Mouse (Mus musculus) cerebellum, adult 2 months (tissue): ENCODE results near the gene Slc8a1. TPM values are rescaled to one million over a fixed set of nuclear protein-coding genes. Genes with fewer than 3 reads are reported as not detected.

Experiments used
- DNase-seq, 2 experiments: peaks; one replicate each; pipeline ENCODE4 v3.0.0; 2021
- H3K27ac ChIP-seq: fragments of 200-500 bp; 2 replicates; pipeline ENCODE4 v1.5.1; 2012; ENCODE audit warnings: low read length, control low read depth, inconsistent platforms; ENCODE audit not compliant: insufficient read depth
- H3K27me3 ChIP-seq: fragments of 200-500 bp; 2 replicates; pipeline ENCODE4 v1.6.1; 2012; ENCODE audit warnings: inconsistent platforms, mild to moderate bottlenecking, low read length, moderate library complexity; ENCODE audit not compliant: control insufficient read depth, insufficient read depth
- H3K4me1 ChIP-seq: fragments of 200-500 bp; 2 replicates; pipeline ENCODE4 v1.6.1; 2011; ENCODE audit warnings: low read length; ENCODE audit not compliant: control insufficient read depth, insufficient read depth
- H3K4me3 ChIP-seq: fragments of 200-500 bp; replicated peaks from 2 replicates; pipeline ENCODE3; 2011; ENCODE audit warnings: mild to moderate bottlenecking, low read depth, low read length, control low read depth; ENCODE audit not compliant: insufficient read depth
- CTCF ChIP-seq: fragments of 200-500 bp; IDR thresholded peaks from 2 replicates; pipeline ENCODE4 v1.5.1; 2011; ENCODE audit warnings: low read depth, mild to moderate bottlenecking, control low read depth, low read length, moderate library complexity, borderline replicate concordance; ENCODE audit not compliant: insufficient read depth
- POLR2A ChIP-seq: fragments of 200-500 bp; IDR thresholded peaks from 2 replicates; pipeline ENCODE4 v1.6.1; 2011; ENCODE audit warnings: low read length, control low read depth, borderline replicate concordance; ENCODE audit not compliant: insufficient read depth
- WGBS: fragments of 180-500 bp; shearing (Covaris S2); methylation state at CpG from one replicate; pipeline ENCODE4 v1.1.7; 2018; 5-methylcytosine and 5-hydroxymethylcytosine counted together
- polyA plus RNA-seq: library from polyadenylated mRNA; depleted of rRNA; stranded (reverse); fragments of >200 nt; gene quantifications from 2 replicates; pipeline ENCODE4 v1.2.3, GENCODE M21; 2012

The Slc8a1 gene
- polyA plus RNA-seq, 1 experiment = 22.4 TPM

DNA sequence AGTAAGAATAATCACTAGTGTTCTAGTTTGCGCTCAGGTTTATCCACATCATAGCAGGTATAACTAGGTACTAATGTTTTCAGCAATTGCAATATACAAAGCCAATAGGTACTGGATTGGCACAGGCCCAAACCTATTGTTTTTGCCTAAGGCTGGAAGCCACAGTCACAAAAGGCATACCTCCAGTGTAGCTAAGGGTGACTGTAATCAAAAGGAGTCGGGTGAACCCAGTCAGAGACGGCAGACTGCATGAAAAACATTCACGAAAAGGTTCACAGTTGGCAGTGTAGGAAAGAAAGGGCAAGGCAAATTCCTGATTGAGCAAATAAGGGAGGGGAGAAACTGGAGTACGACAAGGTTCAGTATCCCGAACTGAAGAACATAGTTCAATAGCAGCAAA, 191.7 kb downstream of the Slc8a1 start:
- TF ChIP-seq POLR2A (no peak), CTCF (no peak)
- Histone ChIP-seq H3K4me1 (peaks cover 10% of the 10 kb centered on the region; the same call in 1 of the 2 replicates), H3K4me3 (no peak overlapping the region), H3K27me3 (no peaks in the 10 kb centered on the region), H3K27ac (no peak overlapping the region)
- WGBS = 75% methylated on average over 6 of the region's 6 CpGs
- DNase-seq = no peak

DNA sequence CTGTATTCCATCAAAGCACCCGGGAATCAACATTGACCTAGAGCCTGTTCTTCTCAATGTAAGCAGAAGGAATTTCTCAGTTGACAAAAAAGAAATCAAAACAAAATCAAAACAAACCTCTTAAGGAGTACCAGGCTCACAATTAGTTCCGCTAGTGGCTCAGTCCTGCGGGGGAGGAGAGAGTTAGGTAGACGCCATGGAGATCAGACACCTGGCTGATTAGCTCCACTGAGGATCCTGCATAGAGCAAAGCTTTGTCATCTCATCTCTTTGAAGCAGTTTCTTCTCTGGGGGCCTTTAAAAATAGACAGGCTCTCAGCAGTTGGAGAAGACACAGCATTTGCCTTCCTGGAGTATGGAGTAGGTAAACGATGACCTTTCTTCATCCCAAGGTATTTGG, 192.2 kb downstream of the Slc8a1 start:
- peak in 1 of 2 experiments; percentile 23 for DNase-seq
- Histone ChIP-seq H3K4me1 (peaks cover 10% of the 10 kb centered on the region; the same call in 1 of the 2 replicates), H3K4me3 (no peak overlapping the region), H3K27me3 (no peaks in the 10 kb centered on the region), H3K27ac (no peak overlapping the region)
- TF ChIP-seq POLR2A (no peak), CTCF (no peak)
- WGBS = 64% methylated on average over 5 of the region's 5 CpGs

DNA sequence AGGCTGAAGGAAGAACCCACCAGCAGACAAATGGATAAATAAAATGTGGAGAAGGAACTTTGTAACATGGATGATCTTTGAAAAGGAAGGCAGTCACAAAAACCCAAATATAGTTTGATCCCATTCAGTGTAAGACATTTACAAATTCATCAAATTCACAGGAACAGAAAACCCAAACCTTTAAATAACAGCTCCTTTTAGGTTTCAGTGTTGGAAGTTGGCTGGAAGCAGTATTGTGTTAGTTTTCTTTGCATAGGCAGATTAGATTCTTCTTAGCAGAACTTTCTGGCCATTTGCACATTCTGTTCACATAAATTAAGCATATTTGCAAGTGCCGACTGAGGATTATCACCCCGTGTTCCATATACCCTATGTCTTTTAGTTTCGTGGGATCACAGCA, 193.3 kb downstream of the Slc8a1 start:
- no peak overlapping the region for H3K4me3 ChIP-seq
- no peak overlapping the region for H3K27ac ChIP-seq
- TF ChIP-seq POLR2A (no peak), CTCF (no peak)
- peaks cover 10% of the 10 kb centered on the region; the same call in 1 of the 2 replicates for H3K4me1 ChIP-seq
- 96% methylated on average over 3 of the region's 3 CpGs for WGBS
- no peaks in the 10 kb centered on the region for H3K27me3 ChIP-seq
- DNase-seq = no peak

DNA sequence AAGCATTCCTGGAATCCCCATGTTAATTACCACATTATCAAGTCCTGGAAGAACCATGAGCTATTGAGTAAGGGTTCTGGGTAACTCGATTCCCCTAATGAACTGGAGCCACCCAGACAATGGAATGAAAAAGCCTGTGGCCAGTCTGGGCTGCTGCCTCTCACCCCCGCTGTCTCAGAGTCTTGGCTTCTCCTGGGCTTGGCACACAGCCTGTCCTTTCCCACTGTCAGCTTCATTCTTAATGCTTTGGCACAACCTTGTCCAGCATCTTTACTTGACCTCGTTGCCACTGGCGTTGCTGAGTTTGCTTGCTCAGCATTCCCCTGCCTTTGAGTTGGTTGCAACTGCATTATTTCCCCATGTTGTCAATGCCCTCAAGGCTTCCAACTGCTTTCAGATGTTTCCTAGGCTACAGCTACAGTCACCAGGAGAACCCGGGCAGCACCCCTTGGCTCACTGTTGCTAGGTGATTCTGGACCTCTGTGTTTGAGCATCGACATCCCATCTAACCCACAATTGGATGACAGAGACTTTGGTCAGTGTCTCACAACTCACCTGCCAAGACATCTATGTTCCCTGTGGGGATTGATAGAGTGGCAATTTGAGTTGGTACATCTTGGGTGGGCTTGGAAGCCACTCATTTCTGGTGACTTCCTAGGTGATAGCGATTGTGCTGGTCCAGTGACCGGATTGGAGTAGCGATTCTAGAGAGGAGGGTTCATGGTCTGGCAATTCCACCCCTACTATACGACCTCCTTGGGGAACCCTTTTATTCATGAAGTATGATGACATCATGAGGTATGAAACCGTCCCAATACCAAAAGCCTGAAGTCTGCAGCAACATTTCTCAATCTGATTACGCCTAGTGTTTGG, 195.6 kb downstream of the Slc8a1 start:
- DNase-seq = peak; percentile 72 to 82
- Histone ChIP-seq H3K27me3 (no peaks in the 10 kb centered on the region), H3K4me1 (peaks cover 18% of the 10 kb centered on the region; the same call in 1 of the 2 replicates), H3K4me3 (no peak overlapping the region), H3K27ac (no peak overlapping the region)
- 37% methylated on average over 12 of the region's 12 CpGs for WGBS
- TF ChIP-seq CTCF (no peak), POLR2A (no peak)

DNA sequence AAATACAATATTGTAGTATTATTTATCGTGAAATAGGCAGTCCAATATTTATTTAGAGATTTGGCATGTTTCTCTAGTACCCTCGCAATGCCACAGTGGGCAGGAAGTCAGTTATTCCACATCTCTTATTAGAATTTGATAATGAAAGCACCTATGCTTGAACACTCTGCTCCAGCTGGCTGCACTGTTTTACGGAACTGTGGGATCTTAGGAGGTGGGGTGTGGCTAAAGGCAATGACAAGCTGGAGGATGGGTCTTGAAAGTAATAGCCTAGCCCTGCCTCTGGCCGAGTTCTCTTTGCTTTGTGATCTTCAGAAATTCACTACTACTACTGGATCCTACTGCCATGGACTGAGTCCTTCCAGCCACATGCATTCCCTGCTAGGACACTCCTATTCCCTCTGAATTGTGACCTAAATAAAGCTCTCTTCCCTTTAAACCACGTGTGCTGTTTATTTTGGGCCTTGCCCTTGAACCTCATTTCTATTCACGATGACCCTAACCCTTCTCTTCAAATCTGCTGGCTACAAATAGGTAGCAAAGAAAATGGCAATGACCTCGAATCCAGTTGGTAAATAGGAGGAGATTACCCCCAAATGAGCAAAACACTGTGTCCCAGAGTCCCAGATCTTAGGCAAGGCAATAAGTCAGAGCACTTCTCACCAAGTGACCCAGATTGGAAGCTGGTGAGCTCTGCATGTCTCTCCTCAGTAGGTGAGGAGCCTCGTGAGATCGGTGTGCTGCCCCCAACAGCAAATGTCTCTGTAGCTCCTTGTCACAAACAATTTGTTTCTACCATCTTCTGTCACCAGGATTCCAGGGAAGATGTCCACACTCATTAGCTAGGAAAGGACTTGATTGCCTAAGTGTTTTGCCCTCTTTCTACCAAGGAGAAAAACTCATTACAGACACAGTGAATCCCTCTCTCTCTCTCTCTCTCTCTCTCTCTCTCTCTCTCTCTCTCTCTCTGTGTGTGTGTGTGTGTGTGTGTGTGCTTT, 199.7 kb downstream of the Slc8a1 start:
- Histone ChIP-seq H3K4me1 (peaks cover 20% of the 10 kb centered on the region; the same call in 1 of the 2 replicates), H3K27ac (no peak overlapping the region), H3K4me3 (no peak overlapping the region), H3K27me3 (no peaks in the 10 kb centered on the region)
- TF ChIP-seq POLR2A (no peak), CTCF (no peak)
- no peak for DNase-seq
- 46% methylated on average over 9 of the region's 9 CpGs for WGBS

DNA sequence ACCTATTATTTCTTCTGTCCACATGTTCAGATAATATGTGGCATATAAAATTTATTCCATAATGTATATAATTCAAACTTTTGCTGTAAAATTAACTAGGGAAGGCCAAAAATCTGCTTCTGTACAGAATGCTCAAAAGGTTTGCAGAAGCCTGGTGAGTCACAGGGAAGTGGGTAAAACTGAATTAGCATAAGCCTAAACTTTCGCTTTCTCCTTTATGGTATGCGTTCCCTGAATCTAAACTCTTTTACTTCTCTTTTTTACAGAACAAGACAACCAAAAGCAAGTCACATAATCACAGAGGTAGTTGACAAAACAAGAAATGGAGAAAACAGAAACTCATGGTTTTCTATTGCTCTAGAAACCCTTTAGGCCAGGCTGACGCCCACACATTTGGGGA, 202.1 kb downstream of the Slc8a1 start:
- peaks cover 10% of the 10 kb centered on the region; the same call in 1 of the 2 replicates for H3K4me1 ChIP-seq
- H3K4me3 ChIP-seq = no peak overlapping the region
- 98% methylated on average over 3 of the region's 3 CpGs for WGBS
- no peak overlapping the region for H3K27ac ChIP-seq
- TF ChIP-seq CTCF (no peak), POLR2A (no peak)
- DNase-seq = no peak
- H3K27me3 ChIP-seq = no peaks in the 10 kb centered on the region

DNA sequence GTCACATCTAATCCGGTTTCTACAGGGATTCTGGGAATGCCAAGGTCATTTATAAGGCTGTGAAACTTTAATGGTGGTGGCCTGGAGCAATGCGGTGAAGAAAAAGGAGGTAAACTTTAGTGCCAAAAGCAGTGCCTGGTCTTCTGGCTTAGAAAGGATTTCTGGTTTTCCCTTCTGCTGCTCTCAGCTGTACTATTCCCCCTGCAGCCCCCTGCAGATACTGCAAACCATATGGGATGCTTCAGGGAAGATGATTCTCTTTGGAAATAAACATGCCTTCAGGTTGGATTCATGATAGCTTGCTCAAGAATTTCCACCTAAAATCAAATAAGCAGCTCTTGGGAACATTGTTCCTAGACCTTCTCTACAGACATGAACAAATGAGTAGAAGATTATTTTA, 208.3 kb downstream of the Slc8a1 start:
- DNase-seq = peak; percentile 31 to 45
- peak overlapping the region; percentile 55; the same call in 1 of the 2 replicates for H3K27ac ChIP-seq
- WGBS = 33% methylated on average over 2 of the region's 2 CpGs

More for the DNA sequence above, 208.3 kb downstream of the Slc8a1 start:
- Histone ChIP-seq H3K4me1 (no peaks in the 10 kb centered on the region; the same call in 1 of the 2 replicates), H3K27me3 (no peaks in the 10 kb centered on the region), H3K4me3 (no peak overlapping the region)
- TF ChIP-seq POLR2A (no peak), CTCF (no peak)
